ENCODE assay signal across 1 mouse cellular context in genomic region chr2:32763353-32763752, GRCm38 (mm10).
TF ChIP-seq lines count a peak whose summit lies in the region.

No protein-coding gene starts in this region.

TF ChIP-seq in CH12.LX, 34 proteins besides CTCF, POLR2A, EP300 and RAD21:
- peak; percentile 36 for TF ChIP-seq SMC3 (IDR thresholded peaks at IDR 0.05; ENCODE audit: low read depth, low read length)
- no peak for TF ChIP-seq MAFK (IDR thresholded peaks at IDR 0.05; ENCODE audit: insufficient replicate concordance, low read length)
